Mouse (Mus musculus) monocyte, adult 5-6 weeks (primary cell): Measurements from ENCODE around the gene Mpst. TPM values are rescaled to one million over a fixed set of nuclear protein-coding genes. Genes with fewer than 3 reads are reported as not detected.
A peak's percentile ranks its signal among the peaks of the same experiment; 100 is the strongest.

ENCODE experiments used
- ATAC-seq: fragments of 153-309, 156-312 bp; replicated peaks from 2 replicates; pipeline ENCODE4 v1.8.0; 2017; ENCODE audit warnings: mild to moderate bottlenecking; ENCODE audit not compliant: low TSS enrichment, insufficient number of reproducible peaks, severe bottlenecking, poor library complexity, low FRiP score
- total RNA-seq: library from RNA; stranded (forward); fragments of 200-1000, 200-491, 200-594 nt; gene quantifications from 3 replicates; pipeline ENCODE4 v1.2.3, GENCODE M21; 2017

The Mpst gene
- total RNA-seq, 1 experiment from 2014 or later = 8.7 TPM

DNA sequence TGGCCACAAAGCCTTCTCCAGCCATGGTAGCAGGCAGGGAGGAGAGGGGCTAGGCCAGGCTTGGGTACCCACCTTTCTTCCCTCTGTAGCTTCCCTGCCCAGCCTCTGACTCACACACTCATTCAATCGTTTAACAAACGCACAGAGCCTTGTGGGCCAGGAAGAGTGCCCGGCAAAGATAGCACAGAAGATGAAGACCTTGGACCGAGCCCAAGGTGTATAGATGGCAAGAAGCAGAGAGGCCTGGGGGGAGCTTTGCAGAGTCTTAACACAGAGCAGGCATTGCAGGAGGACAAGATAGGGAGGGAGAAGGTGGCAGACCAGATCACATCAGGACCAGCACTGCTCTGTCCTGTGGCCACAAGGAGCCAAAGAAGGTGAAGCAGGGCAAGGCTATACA lies 49.0 kb downstream of the Mpst start:
- no peak for ATAC-seq

DNA sequence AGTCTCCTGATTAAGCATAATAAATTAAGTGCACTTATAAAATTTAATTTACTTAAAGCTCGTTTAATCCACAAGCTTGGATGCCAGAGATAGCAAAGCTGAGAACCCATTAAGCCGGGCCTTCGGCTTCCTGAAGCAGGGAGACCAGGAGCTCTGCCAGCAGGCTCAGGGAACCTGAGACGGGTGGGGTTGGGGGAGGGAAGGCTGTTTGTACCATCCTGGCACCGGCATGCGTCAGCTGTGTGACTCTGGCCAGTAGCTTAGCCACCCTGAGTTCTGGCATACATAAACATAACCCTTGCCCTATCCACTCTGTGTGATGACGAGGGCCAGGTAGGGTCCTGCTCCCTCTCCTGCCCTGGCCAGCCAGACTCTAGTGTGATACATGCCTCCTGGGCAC lies 49.8 kb downstream of the Mpst start:
- ATAC-seq = no peak

GRCm38 (mm10) chr15:78457193-78457592 lies 51.0 kb downstream of the Mpst start:
- peak; percentile 57 for ATAC-seq

GRCm38 (mm10) chr15:78462981-78463380 lies 56.8 kb downstream of the Mpst start:
- peak; percentile 60; the same call in 1 of the 2 replicates for ATAC-seq

Other genes starting within 250 kb of the Mpst start
- 3.5 to 8.9 TPM (median 4.7 TPM) in 3 replicates for gene Ift27, start 232.3 kb upstream of the Mpst start, total RNA-seq
- 0.49 TPM in 1 of 3 replicates, not detected in the others for gene Pvalb, start 200.0 kb upstream of the Mpst start, total RNA-seq
- gene Ncf4, start 161.6 kb upstream of the Mpst start, total RNA-seq = 206 to 223 TPM (median 216 TPM) in 3 replicates
- gene Csf2rb2, start 100.7 kb upstream of the Mpst start, total RNA-seq = 7.1 to 15.7 TPM (median 8.0 TPM) in 3 replicates
- gene Csf2rb, start 80.7 kb upstream of the Mpst start, total RNA-seq = 52.3 to 134 TPM (median 103 TPM) in 3 replicates
- 5.0 TPM in 1 of 3 replicates, not detected in the others for gene Tex33, start 10.5 kb upstream of the Mpst start, total RNA-seq
- 2.2 TPM in 1 of 3 replicates, not detected in the others for gene Tst, start 509 bp upstream of the Mpst start, total RNA-seq
- 4.6 to 6.1 TPM (median 5.0 TPM) in 3 replicates for gene Kctd17, start 22.1 kb downstream of the Mpst start, total RNA-seq
- 0.58 TPM in 1 of 3 replicates, not detected in the others for gene Tmprss6, start 62.2 kb downstream of the Mpst start, total RNA-seq
- gene Il2rb, start 88.9 kb downstream of the Mpst start, total RNA-seq = 102 to 350 TPM (median 102 TPM) in 3 replicates
- 0.67 to 0.87 TPM in 2 of 3 replicates, not detected in the other for gene C1qtnf6, start 125.0 kb downstream of the Mpst start, total RNA-seq
- gene Sstr3, start 138.3 kb downstream of the Mpst start, total RNA-seq = 0.10 to 0.29 TPM in 2 of 3 replicates, not detected in the other
- gene Rac2, start 166.4 kb downstream of the Mpst start, total RNA-seq = 125 to 216 TPM (median 199 TPM) in 3 replicates
- gene Cyth4, start 190.6 kb downstream of the Mpst start, total RNA-seq = 298 to 420 TPM (median 312 TPM) in 3 replicates